ENCODE assay signal across 26 mouse cellular contexts in the genomic region with DNA sequence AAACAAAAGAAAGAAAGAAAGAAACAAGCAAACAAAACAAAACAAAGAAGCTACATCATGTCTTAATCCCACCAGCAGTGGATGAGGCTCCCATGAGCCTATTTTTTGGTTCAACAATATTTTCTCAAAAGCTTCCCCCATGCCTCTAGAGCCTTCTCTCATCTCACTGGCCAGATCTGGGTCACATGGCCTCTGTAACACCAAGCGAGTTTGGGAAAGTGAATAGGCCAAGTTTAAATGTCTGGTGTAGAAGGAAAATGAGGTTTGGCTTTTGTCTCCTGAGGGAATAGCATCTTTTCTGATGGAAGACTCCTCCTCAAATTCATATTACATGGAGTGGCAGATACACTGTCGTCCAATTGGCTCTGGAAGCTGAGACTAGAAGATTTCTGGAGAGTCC.
"Had no signal": no experiment of that assay in that cellular context is flagged by ENCODE, and none has a peak within 500 bp of the region (broad histone marks: within the 10 kb centered on the region; RNA-seq: fewer than 3 reads in every experiment).

No protein-coding gene starts in this region.

- H3K4me2 ChIP-seq: embryonic facial prominence, embryonic 12.5 days; embryonic facial prominence, embryonic 13.5 days; embryonic facial prominence, embryonic 15.5 days; forebrain, embryonic 12.5 days; forebrain, embryonic 13.5 days; forebrain, embryonic 15.5 days had no signal

- H3K9me3 ChIP-seq: embryonic facial prominence, embryonic 10.5 days; embryonic facial prominence, embryonic 12.5 days; embryonic facial prominence, embryonic 13.5 days; embryonic facial prominence, embryonic 15.5 days; forebrain, embryonic 10.5 days; forebrain, embryonic 12.5 days; forebrain, embryonic 13.5 days; forebrain, embryonic 15.5 days had no signal

- DNase-seq: cerebellum, adult 8-10 months; cerebellum, adult 9-10 months; cerebellum, adult 9-11 months; cerebellum, postnatal 10 days; cerebellum, postnatal 14 days; cerebellum, postnatal 25 days; embryo, embryonic 11 days; forebrain, postnatal 0 days; gastrocnemius, adult 2 months; gastrocnemius, postnatal 10 days; gastrocnemius, postnatal 14 days; gastrocnemius, postnatal 25 days; gastrocnemius, postnatal 36 days; heart, adult 11 months; heart, adult 18-20 months; heart, adult 2 months had no signal

- H3K9ac ChIP-seq: embryonic facial prominence, embryonic 12.5 days; embryonic facial prominence, embryonic 13.5 days; embryonic facial prominence, embryonic 15.5 days; forebrain, embryonic 12.5 days; forebrain, embryonic 13.5 days; forebrain, embryonic 15.5 days; forebrain, postnatal 0 days had no signal

- ATAC-seq: forebrain, embryonic 13.5 days; forebrain, embryonic 16.5 days had no signal

- H3K27ac ChIP-seq: embryonic facial prominence, embryonic 10.5 days; embryonic facial prominence, embryonic 12.5 days; embryonic facial prominence, embryonic 13.5 days; embryonic facial prominence, embryonic 15.5 days; forebrain, embryonic 12.5 days; forebrain, embryonic 13.5 days; forebrain, embryonic 15.5 days; gastrocnemius, adult 2 months; heart, adult 2 months had no signal

- H3K36me3 ChIP-seq: embryonic facial prominence, embryonic 10.5 days; embryonic facial prominence, embryonic 12.5 days; embryonic facial prominence, embryonic 13.5 days; embryonic facial prominence, embryonic 15.5 days; forebrain, embryonic 10.5 days; forebrain, embryonic 12.5 days; forebrain, embryonic 15.5 days had no signal

- H3K4me3 ChIP-seq: embryonic facial prominence, embryonic 10.5 days; embryonic facial prominence, embryonic 12.5 days; embryonic facial prominence, embryonic 13.5 days; embryonic facial prominence, embryonic 15.5 days; erythroblast, embryonic 14.5 days; forebrain, embryonic 10.5 days; forebrain, embryonic 12.5 days; forebrain, embryonic 13.5 days; forebrain, embryonic 15.5 days; gastrocnemius, adult 2 months; heart, adult 2 months had no signal

- H3K27me3 ChIP-seq: embryonic facial prominence, embryonic 12.5 days; embryonic facial prominence, embryonic 13.5 days; embryonic facial prominence, embryonic 15.5 days; forebrain, embryonic 12.5 days; forebrain, embryonic 13.5 days; forebrain, embryonic 15.5 days had no signal
